13 mouse cellular contexts compared by ENCODE assay signal in the genomic region with DNA sequence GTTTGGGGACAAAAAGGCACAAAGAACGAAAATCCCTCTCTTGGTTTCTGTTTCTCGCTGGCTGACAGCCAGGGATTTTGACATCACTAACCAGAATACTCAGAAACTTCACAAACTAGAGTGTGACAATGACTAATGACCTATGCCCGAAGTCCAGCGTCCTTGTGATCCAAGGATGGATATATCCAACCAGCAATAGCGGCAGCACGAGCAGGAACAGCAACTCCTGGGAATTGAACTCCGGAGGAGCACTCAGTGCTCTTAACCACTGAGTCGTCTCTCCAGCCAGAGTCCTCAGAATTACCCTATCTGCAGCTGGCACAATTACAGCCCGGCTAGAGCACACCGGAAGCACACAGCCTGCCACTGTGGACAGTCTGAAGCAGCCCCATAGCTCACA. TPM values are rescaled to one million over a fixed set of nuclear protein-coding genes. Genes with fewer than 3 reads are reported as not detected.
DNase-seq lines count a peak whose midpoint lies in the region; ATAC-seq and TF ChIP-seq lines count a peak whose summit lies in the region.
"Had no signal": no experiment of that assay in that cellular context is flagged by ENCODE, and none has a peak within 500 bp of the region (broad histone marks: within the 10 kb centered on the region; RNA-seq: fewer than 3 reads in every experiment).

No protein-coding gene starts in this region.

- H3K4me2 ChIP-seq in heart, embryonic 11.5 days: no peak overlapping the region
- H3K4me2 ChIP-seq in hindbrain, embryonic 12.5 days (replicated peaks): no peak overlapping the region
- H3K4me2 ChIP-seq: embryonic facial prominence, embryonic 13.5 days; lung, embryonic 15.5 days; neural tube, embryonic 15.5 days had no signal

- H3K4me3 ChIP-seq in heart, embryonic 11.5 days (ENCODE audit: low read depth, low read length): no peak overlapping the region
- no peak overlapping the region for H3K4me3 ChIP-seq in lung, adult 2 months (replicated peaks; ENCODE audit: extremely low read depth, low read depth, low read length)
- H3K4me3 ChIP-seq in hindbrain, embryonic 12.5 days: no peak overlapping the region
- H3K4me3 ChIP-seq: embryonic facial prominence, embryonic 13.5 days; hindbrain, embryonic 10.5 days; lung, embryonic 15.5 days; neural tube, embryonic 15.5 days had no signal

- TF ChIP-seq POLR2A in lung, adult 2 months (IDR thresholded peaks at IDR 0.05; ENCODE audit: borderline replicate concordance, extremely low read depth, low read depth, low read length): no peak

- 77% methylated on average over 10 of the region's 10 CpGs for WGBS in heart, embryonic 11.5 days (ENCODE audit: insufficient replicate concordance)
- 24% methylated on average over 10 of the region's 10 CpGs for WGBS in lung, adult 2 months
- 82% methylated on average over 10 of the region's 10 CpGs for WGBS in hindbrain, embryonic 12.5 days

- no peaks in the 10 kb centered on the region for H3K9me3 ChIP-seq in heart, embryonic 11.5 days (replicated peaks; ENCODE audit: control insufficient read depth, low read length)
- peaks cover 14% of the 10 kb centered on the region; the same call in 1 of the 2 replicates for H3K9me3 ChIP-seq in hindbrain, embryonic 12.5 days (replicated peaks)
- H3K9me3 ChIP-seq: embryonic facial prominence, embryonic 13.5 days; lung, embryonic 15.5 days had no signal

- no peak for ATAC-seq in heart, embryonic 11.5 days (replicated peaks; ENCODE audit: insufficient number of reproducible peaks, low FRiP score, low TSS enrichment)
- ATAC-seq in common myeloid progenitor, adult 5-6 weeks (replicated peaks; ENCODE audit: low read depth, poor library complexity, severe bottlenecking): peak; percentile 46
- ATAC-seq in hindbrain, embryonic 12.5 days (ENCODE audit: low FRiP score): no peak

- H3K4me1 ChIP-seq in heart, embryonic 11.5 days (ENCODE audit: control insufficient read depth, insufficient read depth, low read length): peaks cover 5% of the 10 kb centered on the region
- H3K4me1 ChIP-seq in lung, adult 2 months (ENCODE audit: control insufficient read depth, insufficient read depth, low read length): peaks cover 18% of the 10 kb centered on the region
- H3K4me1 ChIP-seq in hindbrain, embryonic 12.5 days: peaks cover 18% of the 10 kb centered on the region

- H3K36me3 ChIP-seq in heart, embryonic 11.5 days (ENCODE audit: control insufficient read depth, insufficient read depth, low read length): no peaks in the 10 kb centered on the region
- H3K36me3 ChIP-seq in splenic B cell, adult 2 months (ENCODE audit: control insufficient read depth, insufficient read depth, low read length, poor library complexity, severe bottlenecking): no peaks in the 10 kb centered on the region
- peaks cover 8% of the 10 kb centered on the region; the same call in 1 of the 2 replicates for H3K36me3 ChIP-seq in hindbrain, embryonic 12.5 days
- H3K36me3 ChIP-seq: embryonic facial prominence, embryonic 13.5 days; lung, embryonic 15.5 days; neural tube, embryonic 15.5 days had no signal

- H3K9ac ChIP-seq in heart, embryonic 11.5 days (ENCODE audit: low read depth, low read length): no peak overlapping the region
- no peak overlapping the region for H3K9ac ChIP-seq in hindbrain, embryonic 12.5 days
- H3K9ac ChIP-seq: embryonic facial prominence, embryonic 13.5 days; lung, embryonic 15.5 days; neural tube, embryonic 15.5 days had no signal

- no peaks in the 10 kb centered on the region for H3K27me3 ChIP-seq in heart, embryonic 11.5 days (ENCODE audit: control insufficient read depth, insufficient read depth, low read length)
- no peaks in the 10 kb centered on the region for H3K27me3 ChIP-seq in splenic B cell, adult 2 months (ENCODE audit: control insufficient read depth, insufficient read depth, low read length, poor library complexity, severe bottlenecking)
- no peaks in the 10 kb centered on the region for H3K27me3 ChIP-seq in hindbrain, embryonic 12.5 days
- H3K27me3 ChIP-seq: embryonic facial prominence, embryonic 13.5 days; lung, embryonic 15.5 days; neural tube, embryonic 15.5 days had no signal

- H3K27ac ChIP-seq in heart, embryonic 11.5 days (ENCODE audit: low read depth, low read length): no peak overlapping the region
- H3K27ac ChIP-seq in hindbrain, embryonic 12.5 days: no peak overlapping the region
- H3K27ac ChIP-seq: embryonic facial prominence, embryonic 13.5 days; hindbrain, embryonic 10.5 days; lung, embryonic 15.5 days; neural tube, embryonic 15.5 days had no signal

- peak; percentile 95 for DNase-seq in heart, adult 11 months
- peak; percentile 31 for DNase-seq in lung, postnatal 36 days
- no peak for DNase-seq in lung, adult 2 months
- peak; percentile 55 for DNase-seq in splenic B cell, adult 2 months (ENCODE audit: low read depth, low spot score)
- DNase-seq in cerebellum, postnatal 25 days: no peak
- DNase-seq: layer of hippocampus, postnatal 36 days had no signal

- TF ChIP-seq CTCF in lung, adult 2 months (IDR thresholded peaks at IDR 0.05; ENCODE audit: insufficient read depth, low read length): no peak

RNA-seq across cellular contexts. Expression of gene Tspan13, which starts 5.5 kb away (rescaled TPM):
- polyA plus RNA-seq in heart, embryonic 11.5 days (2014; fragmentation: Nextera tagmentation; extraction: Ambion mirVana): 73.9 and 77.2 TPM in 2 replicates
- polyA plus RNA-seq in lung, adult 2 months (2012; rRNA removed): 614 and 805 TPM in 2 replicates
- 82.4 and 83.0 TPM in 2 replicates for total RNA-seq in common myeloid progenitor, adult 5-6 weeks (2017)
- 257 TPM in 2 replicates for polyA plus RNA-seq in hindbrain, embryonic 12.5 days (2016; fragmentation: Nextera tagmentation; extraction: Ambion mirVana)

RNA-seq across cellular contexts. Expression of gene Agr2, which starts 44.1 kb away (rescaled TPM):
- 0.66 TPM in 1 of 2 replicates, not detected in the other for polyA plus RNA-seq in heart, embryonic 11.5 days (2014; fragmentation: Nextera tagmentation; extraction: Ambion mirVana)
- polyA plus RNA-seq in lung, adult 2 months (2012; rRNA removed): 1.5 and 6.1 TPM in 2 replicates
- not detected in 2 replicates for total RNA-seq in common myeloid progenitor, adult 5-6 weeks (2017)
- polyA plus RNA-seq in hindbrain, embryonic 12.5 days (2016; fragmentation: Nextera tagmentation; extraction: Ambion mirVana): 0.28 and 0.42 TPM in 2 replicates
- total RNA-seq: layer of hippocampus, postnatal 36 days had no signal
- polyA plus RNA-seq: hindbrain, embryonic 10.5 days; neural tube, embryonic 15.5 days had no signal

Comparison
In these comparisons a context has a peak if more than half of its experiments do, and no peak if none do; other contexts are left out.
1. DNase-seq: peak in heart, adult 11 months (single experiment), lung, postnatal 36 days (single experiment) and splenic B cell, adult 2 months (single experiment); none in lung, adult 2 months (single experiment) and cerebellum, postnatal 25 days (0 of 2).